Mouse (Mus musculus): ENCODE measurements around the gene Sfxn3. TPM values are rescaled to one million over a fixed set of nuclear protein-coding genes. Genes with fewer than 3 reads are reported as not detected.

The Sfxn3 gene
- polyA plus RNA-seq, 1 experiment = 93.1 TPM

- DNase-seq (ENCODE audit: low read depth) = peak; percentile 64
These were observed 31.9 kb downstream of the Sfxn3 start for GRCm38 (mm10) chr19:45078971-45079764.

GRCm38 (mm10) chr19:45079769-45080515 lies 32.6 kb downstream of the Sfxn3 start:
- TF ChIP-seq POLR2A (IDR thresholded peaks at IDR 0.05; ENCODE audit: borderline replicate concordance, extremely low read depth, insufficient read depth, insufficient read length, poor library complexity, severe bottlenecking) (no peak), CTCF (IDR thresholded peaks at IDR 0.05; ENCODE audit: borderline replicate concordance, extremely low read depth, insufficient read depth, insufficient read length) (no peak)

More at GRCm38 (mm10) chr19:45078971-45079764, 31.9 kb downstream of the Sfxn3 start:
- TF ChIP-seq POLR2A (IDR thresholded peaks at IDR 0.05; ENCODE audit: borderline replicate concordance, extremely low read depth, insufficient read depth, insufficient read length, poor library complexity, severe bottlenecking) = no peak
- TF ChIP-seq CTCF (IDR thresholded peaks at IDR 0.05; ENCODE audit: borderline replicate concordance, extremely low read depth, insufficient read depth, insufficient read length) = peak; percentile 49; the same call in 1 of the 2 replicates

GRCm38 (mm10) chr19:45080711-45081110 lies 33.4 kb downstream of the Sfxn3 start:
- TF ChIP-seq CTCF (IDR thresholded peaks at IDR 0.05; ENCODE audit: borderline replicate concordance, extremely low read depth, insufficient read depth, insufficient read length) (no peak), POLR2A (IDR thresholded peaks at IDR 0.05; ENCODE audit: borderline replicate concordance, extremely low read depth, insufficient read depth, insufficient read length, poor library complexity, severe bottlenecking) (no peak)
- no peak for DNase-seq (ENCODE audit: low read depth)

More at GRCm38 (mm10) chr19:45079769-45080515, 32.6 kb downstream of the Sfxn3 start:
- peak; percentile 68 for DNase-seq (ENCODE audit: low read depth)

- TF ChIP-seq POLR2A (IDR thresholded peaks at IDR 0.05; ENCODE audit: borderline replicate concordance, extremely low read depth, insufficient read depth, insufficient read length, poor library complexity, severe bottlenecking) (no peak), CTCF (IDR thresholded peaks at IDR 0.05; ENCODE audit: borderline replicate concordance, extremely low read depth, insufficient read depth, insufficient read length) (peak; percentile 93)
- DNase-seq (ENCODE audit: low read depth) = peak; percentile 79
These were observed 34.0 kb downstream of the Sfxn3 start for GRCm38 (mm10) chr19:45081279-45081678.

GRCm38 (mm10) chr19:45081841-45082550 lies 34.7 kb downstream of the Sfxn3 start:
- peak; percentile 42 for DNase-seq (ENCODE audit: low read depth)
- TF ChIP-seq CTCF (IDR thresholded peaks at IDR 0.05; ENCODE audit: borderline replicate concordance, extremely low read depth, insufficient read depth, insufficient read length) (peak; percentile 71), POLR2A (IDR thresholded peaks at IDR 0.05; ENCODE audit: borderline replicate concordance, extremely low read depth, insufficient read depth, insufficient read length, poor library complexity, severe bottlenecking) (no peak)

GRCm38 (mm10) chr19:45097868-45098267 lies 50.6 kb downstream of the Sfxn3 start:
- TF ChIP-seq CTCF (IDR thresholded peaks at IDR 0.05; ENCODE audit: borderline replicate concordance, extremely low read depth, insufficient read depth, insufficient read length) (no peak), POLR2A (IDR thresholded peaks at IDR 0.05; ENCODE audit: borderline replicate concordance, extremely low read depth, insufficient read depth, insufficient read length, poor library complexity, severe bottlenecking) (no peak)
- no peak for DNase-seq (ENCODE audit: low read depth)

GRCm38 (mm10) chr19:45100486-45101270 lies 53.4 kb downstream of the Sfxn3 start:
- no peak for DNase-seq (ENCODE audit: low read depth)
- TF ChIP-seq POLR2A (IDR thresholded peaks at IDR 0.05; ENCODE audit: borderline replicate concordance, extremely low read depth, insufficient read depth, insufficient read length, poor library complexity, severe bottlenecking) = no peak
- no peak for TF ChIP-seq CTCF (IDR thresholded peaks at IDR 0.05; ENCODE audit: borderline replicate concordance, extremely low read depth, insufficient read depth, insufficient read length)

GRCm38 (mm10) chr19:45105591-45105990 lies 58.3 kb downstream of the Sfxn3 start:
- TF ChIP-seq POLR2A (IDR thresholded peaks at IDR 0.05; ENCODE audit: borderline replicate concordance, extremely low read depth, insufficient read depth, insufficient read length, poor library complexity, severe bottlenecking) (no peak), CTCF (IDR thresholded peaks at IDR 0.05; ENCODE audit: borderline replicate concordance, extremely low read depth, insufficient read depth, insufficient read length) (no peak)
- no peak for DNase-seq (ENCODE audit: low read depth)

Other genes starting within 250 kb of the Sfxn3 start
- 49.0 and 51.3 TPM in 2 replicates for gene Slf2, start 116.4 kb upstream of the Sfxn3 start, polyA plus RNA-seq (2012; rRNA removed)
- gene Sema4g, start 58.4 kb upstream of the Sfxn3 start, polyA plus RNA-seq (2012; rRNA removed) = 172 and 215 TPM in 2 replicates
- 15.6 and 16.5 TPM in 2 replicates for gene Twnk, start 41.8 kb upstream of the Sfxn3 start, polyA plus RNA-seq (2012; rRNA removed)
- gene Mrpl43, start 41.1 kb upstream of the Sfxn3 start, polyA plus RNA-seq (2012; rRNA removed) = 96.2 and 115 TPM in 2 replicates
- 39.9 and 40.6 TPM in 2 replicates for gene Lzts2, start 33.1 kb upstream of the Sfxn3 start, polyA plus RNA-seq (2012; rRNA removed)
- gene Pdzd7, start 1.8 kb upstream of the Sfxn3 start, polyA plus RNA-seq (2012; rRNA removed) = 8.8 and 9.8 TPM in 2 replicates
- gene Kazald1, start 27.7 kb downstream of the Sfxn3 start, polyA plus RNA-seq (2012; rRNA removed) = 1.5 and 3.0 TPM in 2 replicates
- 0.83 and 3.4 TPM in 2 replicates for gene Tlx1, start 103.2 kb downstream of the Sfxn3 start, polyA plus RNA-seq (2012; rRNA removed)
- 0.97 and 8.4 TPM in 2 replicates for gene Lbx1, start 188.3 kb downstream of the Sfxn3 start, polyA plus RNA-seq (2012; rRNA removed)

Data from brain, embryonic 14.5 days (tissue).